ENCODE assay signal across 8 mouse cellular contexts in the genomic region with DNA sequence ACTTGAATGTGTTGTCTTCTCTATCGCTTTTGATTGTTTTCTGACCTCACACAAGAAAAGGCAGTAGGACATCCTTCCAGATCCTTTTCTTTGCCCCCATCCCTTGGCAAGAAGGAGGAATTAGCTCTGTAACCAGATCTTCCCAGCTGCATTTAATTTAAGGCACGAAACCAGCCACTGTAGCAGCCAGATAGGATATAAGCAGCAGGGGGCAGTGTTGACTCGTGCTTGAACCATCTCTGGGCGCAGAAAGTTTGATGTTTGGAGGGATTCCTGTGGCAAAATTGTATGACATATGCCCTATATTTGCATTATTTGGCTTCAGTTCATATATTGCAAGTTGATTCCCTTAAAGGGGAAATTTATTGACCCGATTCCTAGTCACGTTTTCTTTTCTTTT. TPM values are rescaled to one million over a fixed set of nuclear protein-coding genes. Genes with fewer than 3 reads are reported as not detected.
DNase-seq lines count a peak whose midpoint lies in the region; ATAC-seq and TF ChIP-seq lines count a peak whose summit lies in the region.

No protein-coding gene starts in this region.

- ATAC-seq in forebrain, embryonic 15.5 days (replicated peaks), result peak; percentile 36
- no peak for ATAC-seq in liver, embryonic 14.5 days (ENCODE audit: insufficient read depth)
- ATAC-seq in neural tube, embryonic 11.5 days (ENCODE audit: insufficient read depth, low FRiP score, low TSS enrichment), result no peak

- peak overlapping the region; percentile 80 for H3K4me3 ChIP-seq in forebrain, embryonic 15.5 days
- H3K4me3 ChIP-seq in liver, embryonic 14.5 days (ENCODE audit: insufficient read depth in 1 of 2, low read depth in 2 of 2, low read length in 2 of 2), result no peak overlapping the region
- peak overlapping the region; percentile 83 for H3K4me3 ChIP-seq in neural tube, embryonic 11.5 days (ENCODE audit: low read depth, low read length)
- H3K4me3 ChIP-seq in testis, adult 2 months (ENCODE audit: control insufficient read depth, low read depth, low read length), result no peak overlapping the region

- DNase-seq in CD4-positive helper T cell, adult 2 months (ENCODE audit: low read depth, low spot score), result peak; percentile 33
- peak; percentile 86 for DNase-seq in brain, adult 2 months (ENCODE audit: low read depth, low spot score)
- peak; percentile 88 to 93 for DNase-seq in heart, postnatal 10 days
- DNase-seq in kidney, postnatal 36 days, result peak; percentile 77 to 89
- peak in 2 of 3 experiments; percentile 18 to 30 for DNase-seq in liver, embryonic 14.5 days (ENCODE audit: low read depth in 3 of 3, low spot score in 3 of 3)
- DNase-seq in neural tube, embryonic 11.5 days (ENCODE audit: low spot score), result peak; percentile 91

- TF ChIP-seq EP300 in liver, embryonic 14.5 days (IDR thresholded peaks at IDR 0.05; ENCODE audit: low read depth), result no peak

- TF ChIP-seq CTCF in liver, embryonic 14.5 days (IDR thresholded peaks at IDR 0.05; ENCODE audit: low read depth), result peak; percentile 69
- TF ChIP-seq CTCF in testis, adult 2 months (IDR thresholded peaks at IDR 0.05; ENCODE audit: control insufficient read depth, insufficient read depth, insufficient replicate concordance, low read depth, low read length), result peak; percentile 30; the same call in 1 of the 2 replicates

- WGBS in forebrain, embryonic 15.5 days, result under 1% methylated on average over 6 of the region's 6 CpGs
- 3% methylated on average over 6 of the region's 6 CpGs for WGBS in liver, embryonic 14.5 days (ENCODE audit: insufficient replicate concordance)
- under 1% methylated on average over 6 of the region's 6 CpGs for WGBS in neural tube, embryonic 11.5 days

- no peak for TF ChIP-seq POLR2A in testis, adult 2 months (IDR thresholded peaks at IDR 0.05; ENCODE audit: control insufficient read depth, low read depth, low read length)

- no peaks in the 10 kb centered on the region for H3K27me3 ChIP-seq in forebrain, embryonic 15.5 days
- peaks cover 36% of the 10 kb centered on the region for H3K27me3 ChIP-seq in liver, embryonic 14.5 days (ENCODE audit: control insufficient read depth, insufficient read depth, low read length)
- H3K27me3 ChIP-seq in neural tube, embryonic 11.5 days (ENCODE audit: control insufficient read depth, insufficient read depth, low read length), result no peaks in the 10 kb centered on the region
- no peaks in the 10 kb centered on the region for H3K27me3 ChIP-seq in testis, adult 2 months (ENCODE audit: control insufficient read depth, insufficient read depth, low read length)

- peaks cover under 1% of the 10 kb centered on the region; the same call in 1 of the 2 replicates for H3K36me3 ChIP-seq in forebrain, embryonic 15.5 days
- H3K36me3 ChIP-seq in liver, embryonic 14.5 days (replicated peaks; ENCODE audit: control insufficient read depth, insufficient read depth, low read depth), result no peaks in the 10 kb centered on the region
- H3K36me3 ChIP-seq in neural tube, embryonic 11.5 days (ENCODE audit: control insufficient read depth, insufficient read depth, low read length), result peaks cover 4% of the 10 kb centered on the region; the same call in 1 of the 2 replicates
- H3K36me3 ChIP-seq in testis, adult 2 months (ENCODE audit: control insufficient read depth, insufficient read depth, low read length), result no peaks in the 10 kb centered on the region

- no peaks in the 10 kb centered on the region for H3K9me3 ChIP-seq in forebrain, embryonic 15.5 days
- no peaks in the 10 kb centered on the region for H3K9me3 ChIP-seq in liver, embryonic 14.5 days (ENCODE audit: control insufficient read depth, low read length)
- H3K9me3 ChIP-seq in neural tube, embryonic 11.5 days (ENCODE audit: control insufficient read depth, low read length), result no peaks in the 10 kb centered on the region

- intact Hi-C loops in heart, postnatal 10 days (cut with DNase I), result loop anchor here (1.0 to 10.0 kb wide), 8 partner anchors 336 to 1507 kb away; no protein-coding TSS in a partner anchor

- peak overlapping the region; percentile 95 for H3K27ac ChIP-seq in forebrain, embryonic 15.5 days (replicated peaks)
- H3K27ac ChIP-seq in liver, embryonic 14.5 days, result no peak overlapping the region
- H3K27ac ChIP-seq in neural tube, embryonic 11.5 days (ENCODE audit: low read depth, low read length), result no peak overlapping the region
- no peak overlapping the region for H3K27ac ChIP-seq in testis, adult 2 months (ENCODE audit: control insufficient read depth, insufficient read depth, low read depth, low read length)

- H3K4me2 ChIP-seq in forebrain, embryonic 15.5 days (replicated peaks), result peak overlapping the region; percentile 89
- peak overlapping the region; percentile 68 for H3K4me2 ChIP-seq in liver, embryonic 14.5 days (ENCODE audit: low read depth)
- peak overlapping the region; percentile 98 for H3K4me2 ChIP-seq in neural tube, embryonic 11.5 days (ENCODE audit: low read depth)

- peak overlapping the region; percentile 67 for H3K9ac ChIP-seq in forebrain, embryonic 15.5 days (replicated peaks)
- no peak overlapping the region for H3K9ac ChIP-seq in liver, embryonic 14.5 days (replicated peaks)
- no peak overlapping the region; the same call in 1 of the 2 replicates for H3K9ac ChIP-seq in neural tube, embryonic 11.5 days (ENCODE audit: low read length)

- peaks cover 38% of the 10 kb centered on the region for H3K4me1 ChIP-seq in forebrain, embryonic 15.5 days
- no peaks in the 10 kb centered on the region for H3K4me1 ChIP-seq in liver, embryonic 14.5 days (replicated peaks; ENCODE audit: control insufficient read depth in 2 of 2, insufficient read depth in 2 of 2, low read length in 1 of 2)
- peaks cover 10% of the 10 kb centered on the region; the same call in 1 of the 2 replicates for H3K4me1 ChIP-seq in neural tube, embryonic 11.5 days (ENCODE audit: control insufficient read depth, insufficient read depth, low read length)
- H3K4me1 ChIP-seq in testis, adult 2 months (ENCODE audit: control insufficient read depth, insufficient read depth, low read length), result peaks cover 11% of the 10 kb centered on the region

RNA-seq across cellular contexts. Expression of a gene that starts 2.5 kb away (rescaled TPM):
- 11.2 and 11.3 TPM in 2 replicates for polyA plus RNA-seq in forebrain, embryonic 15.5 days (2015; fragmentation: Nextera tagmentation; extraction: Ambion mirVana)
- 10 to 100 TPM; 17.1 to 20.0 TPM for total RNA-seq in heart, postnatal 10 days (2021)
- 0.19 and 0.25 TPM in 2 replicates for polyA plus RNA-seq in liver, embryonic 14.5 days (2012; rRNA removed)
- 0.24 and 0.30 TPM in 2 replicates for polyA plus RNA-seq in liver, embryonic 14.5 days (2014; fragmentation: Nextera tagmentation; extraction: Ambion mirVana)
- polyA plus RNA-seq in neural tube, embryonic 11.5 days (2014; fragmentation: Nextera tagmentation; extraction: Ambion mirVana), result 12.4 and 14.5 TPM in 2 replicates
- 1.0 TPM in 2 replicates for polyA plus RNA-seq in testis, adult 2 months (2012; rRNA removed)

Comparison
In these comparisons a context has a peak if more than half of its experiments do, and no peak if none do; other contexts are left out.
1. DNase-seq: peak in every context shown above with its lines; median percentile 91 in neural tube, embryonic 11.5 days; 90 in heart, postnatal 10 days; 86 in brain, adult 2 months; 83 in kidney, postnatal 36 days; 33 in CD4-positive helper T cell, adult 2 months; 24 in liver, embryonic 14.5 days.
2. H3K4me3 ChIP-seq: peak in forebrain, embryonic 15.5 days (single experiment) and neural tube, embryonic 11.5 days (single experiment); none in liver, embryonic 14.5 days (0 of 2) and testis, adult 2 months (single experiment).
3. Peak in every context shown above with its lines, with median percentiles within 50 percentile points of each other: H3K4me2 ChIP-seq.